Mouse (Mus musculus): ENCODE results near the gene A530064D06Rik. TPM values are rescaled to one million over a fixed set of nuclear protein-coding genes. Genes with fewer than 3 reads are reported as not detected.
"Not testable (repeated sequence)": the region's sequence is repeated elsewhere in the genome, so short reads cannot be mapped to it uniquely, and the experiment has no call there.

The A530064D06Rik gene
- 0.21 TPM in 1 of 2 replicates, not detected in the other for polyA plus RNA-seq (2015; fragmentation: Nextera tagmentation; extraction: Ambion mirVana)

DNA sequence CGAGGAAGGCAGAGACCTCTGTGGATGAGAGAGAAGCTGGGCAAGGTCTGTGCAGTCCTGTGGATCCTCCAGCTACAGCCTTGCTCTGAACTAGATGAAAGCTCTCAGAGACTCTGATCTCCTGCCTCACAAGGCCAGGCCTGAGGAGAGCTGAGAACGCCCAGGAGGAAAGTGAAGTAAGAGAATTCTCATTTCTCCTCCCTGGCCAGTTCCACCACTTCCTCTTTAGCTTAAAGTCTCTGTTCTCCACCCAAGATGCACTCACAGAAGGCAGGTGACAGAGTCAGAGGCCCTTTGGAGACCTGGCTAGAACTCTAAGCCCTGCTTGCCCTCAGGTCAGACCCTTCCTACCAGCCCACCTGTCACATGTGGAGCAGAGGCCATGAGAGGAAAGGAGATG lies at the start of gene A530064D06Rik:
Gene A530064D06Rik (minus strand): TSS at position 173 of the 400 bp plus-strand sequence.
- not testable (repeated sequence) for ATAC-seq (ENCODE audit: low FRiP score)
- WGBS, result 71% methylated on average over 2 of the region's 2 CpGs

DNA sequence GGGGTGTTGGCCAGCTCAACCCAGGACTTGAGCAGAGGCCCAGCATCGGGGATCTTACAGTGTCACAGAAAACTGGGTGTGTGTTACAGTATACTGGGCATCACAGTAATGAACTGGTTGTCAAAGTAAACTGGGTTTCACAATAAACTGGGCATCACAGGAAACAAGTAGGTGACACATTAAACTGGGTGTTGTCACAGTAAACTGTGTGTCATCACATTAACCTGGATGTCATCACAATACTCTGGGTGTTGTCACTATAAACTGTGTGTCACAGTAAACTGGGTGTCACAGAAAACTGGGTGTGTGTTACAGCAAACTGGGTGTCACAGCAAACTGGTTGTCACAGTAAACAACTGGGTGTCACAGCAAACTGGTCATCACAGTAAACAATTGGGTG lies 48.4 kb upstream of the A530064D06Rik start:
- no peaks in the 10 kb centered on the region for H3K4me1 ChIP-seq (replicated peaks)
- no peak overlapping the region for H3K27ac ChIP-seq
- H3K36me3 ChIP-seq, result no peaks in the 10 kb centered on the region
- no peak overlapping the region for H3K4me2 ChIP-seq
- no peaks in the 10 kb centered on the region for H3K9me3 ChIP-seq
- no peak overlapping the region for H3K4me3 ChIP-seq
- ATAC-seq (ENCODE audit: low FRiP score), result no peak
- no peaks in the 10 kb centered on the region for H3K27me3 ChIP-seq
- H3K9ac ChIP-seq, result no peak overlapping the region
- WGBS, result 88% methylated on average over 1 of the region's 1 CpGs

More for the DNA sequence above, at the start of gene A530064D06Rik:
- not testable (repeated sequence) for H3K27me3 ChIP-seq; H3K4me3 ChIP-seq; H3K9me3 ChIP-seq; H3K27ac ChIP-seq; H3K4me1 ChIP-seq (replicated peaks); H3K4me2 ChIP-seq; H3K36me3 ChIP-seq; H3K9ac ChIP-seq

DNA sequence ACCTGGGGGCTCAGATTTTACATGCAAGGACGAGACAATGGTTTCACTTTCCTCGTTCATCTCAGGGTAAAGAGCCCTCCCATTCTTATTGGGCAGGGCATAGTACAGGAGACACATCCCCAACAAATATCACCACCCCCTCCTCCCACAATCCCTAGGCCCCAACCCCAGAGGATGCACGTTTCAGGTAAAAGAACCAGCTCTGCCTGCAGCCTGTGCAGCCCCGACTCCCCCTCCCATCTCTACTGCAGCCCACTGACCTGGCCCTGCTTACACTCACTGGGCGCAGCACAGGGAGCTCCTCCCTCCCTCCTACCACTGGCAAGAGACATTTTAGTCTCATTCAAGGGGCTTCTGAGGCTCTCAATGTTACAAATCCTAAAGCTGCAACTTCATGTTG lies 46.4 kb upstream of the A530064D06Rik start:
- H3K9me3 ChIP-seq, result no peaks in the 10 kb centered on the region
- H3K9ac ChIP-seq, result no peak overlapping the region
- 68% methylated on average over 5 of the region's 5 CpGs for WGBS
- H3K27me3 ChIP-seq, result no peaks in the 10 kb centered on the region
- H3K27ac ChIP-seq, result no peak overlapping the region
- no peak overlapping the region for H3K4me2 ChIP-seq
- ATAC-seq (ENCODE audit: low FRiP score), result no peak
- H3K4me3 ChIP-seq, result no peak overlapping the region
- no peaks in the 10 kb centered on the region for H3K4me1 ChIP-seq (replicated peaks)
- H3K36me3 ChIP-seq, result no peaks in the 10 kb centered on the region

DNA sequence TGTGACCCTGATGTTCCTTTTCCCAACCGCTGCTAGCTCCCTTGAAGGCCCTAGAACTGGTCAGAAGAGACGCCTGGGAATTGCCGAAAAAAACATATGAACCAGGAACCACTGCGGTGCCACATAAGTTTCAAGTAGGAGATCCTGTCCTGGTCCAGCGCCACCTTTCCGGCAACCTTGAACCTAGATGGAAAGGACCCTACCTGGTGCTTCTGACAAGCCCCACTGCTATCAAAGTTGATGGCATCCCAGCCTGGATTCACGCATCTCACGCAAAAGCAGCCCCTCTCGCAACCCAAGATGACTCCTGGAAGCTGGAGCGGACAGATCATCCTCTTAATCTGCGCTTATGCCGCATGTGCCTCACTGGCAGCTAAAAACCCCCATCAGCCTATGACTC lies 45.5 kb upstream of the A530064D06Rik start:
- no peak for ATAC-seq (ENCODE audit: low FRiP score)
- 98% methylated on average over 12 of the region's 12 CpGs for WGBS

DNA sequence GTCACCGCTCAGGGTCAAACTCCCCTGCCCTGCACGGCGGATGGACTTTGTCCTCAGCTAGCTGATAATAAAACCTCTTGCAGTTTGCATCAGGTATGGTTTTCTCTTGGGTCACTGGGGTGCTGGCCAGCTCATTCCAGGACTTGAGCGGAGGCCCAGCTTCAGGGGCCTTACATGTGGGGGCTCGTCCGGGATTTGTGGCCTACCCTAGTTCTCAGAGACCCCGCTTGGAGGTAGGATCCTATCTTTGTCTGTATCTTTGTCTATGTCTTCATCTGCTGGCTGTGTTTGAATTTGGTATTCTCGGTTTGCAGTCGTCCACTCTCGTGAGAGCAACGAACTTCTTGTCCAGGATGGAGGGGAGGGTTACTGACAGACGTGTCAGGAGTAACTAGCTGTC lies 36.0 kb upstream of the A530064D06Rik start:
- H3K36me3 ChIP-seq, result no peaks in the 10 kb centered on the region
- peaks cover 14% of the 10 kb centered on the region; the same call in 1 of the 2 replicates for H3K9me3 ChIP-seq
- WGBS, result 96% methylated on average over 12 of the region's 12 CpGs
- no peaks in the 10 kb centered on the region for H3K27me3 ChIP-seq
- no peak overlapping the region for H3K9ac ChIP-seq
- no peaks in the 10 kb centered on the region for H3K4me1 ChIP-seq (replicated peaks)
- H3K4me3 ChIP-seq, result no peak overlapping the region
- H3K4me2 ChIP-seq, result no peak overlapping the region
- ATAC-seq (ENCODE audit: low FRiP score), result no peak
- no peak overlapping the region for H3K27ac ChIP-seq

More for the DNA sequence above, 45.5 kb upstream of the A530064D06Rik start:
- H3K4me3 ChIP-seq, result no peak overlapping the region
- no peaks in the 10 kb centered on the region for H3K9me3 ChIP-seq
- H3K4me2 ChIP-seq, result no peak overlapping the region
- no peaks in the 10 kb centered on the region for H3K4me1 ChIP-seq (replicated peaks)
- H3K27me3 ChIP-seq, result no peaks in the 10 kb centered on the region
- H3K36me3 ChIP-seq, result no peaks in the 10 kb centered on the region
- no peak overlapping the region for H3K9ac ChIP-seq
- H3K27ac ChIP-seq, result no peak overlapping the region

DNA sequence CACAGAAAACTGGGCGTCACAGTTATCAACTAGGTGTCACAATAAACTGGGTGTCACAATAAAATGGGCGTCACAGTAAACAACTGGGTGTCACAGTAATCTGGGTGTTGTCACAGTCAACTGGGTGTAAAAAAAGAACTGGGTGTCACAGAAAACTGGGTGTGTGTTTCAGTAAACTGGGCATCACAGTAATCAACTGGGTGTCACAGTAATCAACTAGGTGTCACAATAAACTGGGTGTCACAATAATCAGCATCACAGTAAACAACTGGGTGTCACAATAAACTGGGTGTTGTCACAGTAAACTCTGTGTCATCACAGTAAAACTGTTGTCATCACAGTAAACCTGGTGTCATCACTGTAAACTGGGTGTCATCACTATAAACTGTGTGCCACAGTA lies 25.3 kb upstream of the A530064D06Rik start:
- Histone ChIP-seq H3K9ac (no peak overlapping the region), H3K4me2 (no peak overlapping the region), H3K27ac (no peak overlapping the region), H3K27me3 (no peaks in the 10 kb centered on the region), H3K4me1 (replicated peaks) (no peaks in the 10 kb centered on the region), H3K4me3 (no peak overlapping the region), H3K9me3 (no peaks in the 10 kb centered on the region), H3K36me3 (no peaks in the 10 kb centered on the region)
- ATAC-seq (ENCODE audit: low FRiP score), result no peak
- WGBS, result 77% methylated on average over 2 of the region's 2 CpGs

DNA sequence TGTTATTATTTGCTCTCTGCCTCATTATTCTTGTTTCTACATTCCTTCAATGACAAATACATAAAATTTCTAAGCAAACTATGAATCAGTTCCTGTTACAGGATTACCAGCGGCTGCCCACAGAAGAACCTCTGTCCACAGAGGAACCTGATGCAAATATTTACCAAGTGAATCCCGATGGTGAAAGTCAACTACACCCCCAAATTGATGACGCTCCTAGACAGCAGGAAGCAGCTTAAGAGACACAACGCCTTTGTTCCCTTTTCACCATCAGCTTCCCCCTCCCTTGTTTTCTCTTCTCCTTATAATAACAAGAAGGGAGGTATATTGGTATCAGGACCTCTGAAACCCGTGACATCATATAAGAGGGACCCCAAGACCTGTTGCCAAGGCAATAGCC lies 18.2 kb upstream of the A530064D06Rik start:
- Histone ChIP-seq H3K27ac (no peak overlapping the region), H3K9ac (no peak overlapping the region), H3K36me3 (no peaks in the 10 kb centered on the region), H3K4me1 (replicated peaks) (no peaks in the 10 kb centered on the region), H3K9me3 (no peaks in the 10 kb centered on the region), H3K4me3 (no peak overlapping the region), H3K4me2 (no peak overlapping the region), H3K27me3 (no peaks in the 10 kb centered on the region)
- ATAC-seq (ENCODE audit: low FRiP score), result no peak
- 78% methylated on average over 5 of the region's 5 CpGs for WGBS

DNA sequence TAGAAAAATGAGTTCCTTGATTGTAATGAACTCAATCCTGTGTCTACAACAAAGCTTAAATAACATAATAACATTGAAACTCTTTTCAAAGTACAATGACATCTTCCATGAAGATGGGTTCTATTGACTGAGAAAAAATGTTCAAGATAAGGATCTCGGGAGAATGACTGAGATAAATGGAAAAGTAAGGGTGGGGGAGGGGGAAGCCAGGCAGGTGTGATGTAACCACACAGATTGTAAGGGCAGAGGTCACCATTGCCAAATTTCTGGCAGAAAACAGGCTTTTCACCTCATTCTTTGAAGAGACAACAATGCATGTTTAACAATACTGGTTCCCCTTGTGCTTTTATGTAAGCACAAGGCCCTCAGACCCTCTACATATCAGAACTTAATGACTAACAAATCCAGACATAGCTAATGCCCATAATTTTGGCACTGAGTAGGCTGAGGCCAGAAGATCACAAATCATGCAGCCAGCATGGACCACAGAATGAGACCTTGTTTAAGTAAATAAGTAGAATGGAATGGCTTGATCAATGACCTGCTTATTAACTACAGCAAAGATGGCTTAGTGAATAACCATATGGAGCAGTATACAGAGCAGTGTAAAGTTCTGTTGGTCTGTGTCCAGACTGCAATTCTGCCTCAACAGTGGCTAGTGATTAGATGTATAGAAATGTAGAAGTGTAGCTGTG lies 9.5 kb downstream of the A530064D06Rik start:
- Histone ChIP-seq H3K36me3 (no peaks in the 10 kb centered on the region), H3K4me3 (no peak overlapping the region), H3K27ac (no peak overlapping the region), H3K4me2 (no peak overlapping the region), H3K4me1 (replicated peaks) (no peaks in the 10 kb centered on the region), H3K9me3 (peaks cover 10% of the 10 kb centered on the region; the same call in 1 of the 2 replicates), H3K9ac (no peak overlapping the region), H3K27me3 (no peaks in the 10 kb centered on the region)
- 56% methylated on average over 1 of the region's 1 CpGs for WGBS
- no peak for ATAC-seq (ENCODE audit: low FRiP score)

DNA sequence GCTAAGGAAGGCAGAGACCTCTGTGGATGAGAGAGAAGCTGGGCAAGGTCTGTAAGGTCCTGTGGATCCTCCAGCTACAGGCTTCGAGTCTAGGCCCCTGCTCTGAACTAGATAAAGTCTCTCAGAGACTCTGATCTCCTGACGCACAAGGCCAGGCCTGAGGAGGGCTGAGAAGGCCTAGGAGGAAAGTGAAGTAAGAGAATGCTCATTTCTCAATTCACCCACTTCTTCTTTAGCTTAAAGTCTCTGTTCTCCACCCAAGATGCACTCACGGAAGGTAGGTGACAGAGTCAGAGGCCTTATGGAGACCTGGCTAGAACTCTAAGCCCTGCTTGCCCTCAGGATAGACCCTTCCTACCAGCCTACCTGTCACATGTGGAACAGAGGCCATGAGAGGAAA lies 21.0 kb downstream of the A530064D06Rik start, which contains the start of gene 9830107B12Rik:
Gene 9830107B12Rik (minus strand): TSS at position 149 of the 400 bp plus-strand sequence.
- Histone ChIP-seq H3K9ac (no peak within 1 kb of the TSS), H3K4me3 (no peak within 1 kb of the TSS), H3K36me3 (no peaks in the 10 kb centered on the region), H3K27ac (no peak within 1 kb of the TSS), H3K4me2 (no peak within 1 kb of the TSS), H3K27me3 (0 out of 2 replicates have a peak, but pooled peaks cover 2% of the 10 kb centered on the region), H3K9me3 (0 out of 2 replicates have a peak, but pooled peaks cover 7% of the 10 kb centered on the region), H3K4me1 (replicated peaks) (no peaks in the 10 kb centered on the region)
- ATAC-seq (ENCODE audit: low FRiP score), result no peak
- 80% methylated on average over 3 of the region's 3 CpGs for WGBS

DNA sequence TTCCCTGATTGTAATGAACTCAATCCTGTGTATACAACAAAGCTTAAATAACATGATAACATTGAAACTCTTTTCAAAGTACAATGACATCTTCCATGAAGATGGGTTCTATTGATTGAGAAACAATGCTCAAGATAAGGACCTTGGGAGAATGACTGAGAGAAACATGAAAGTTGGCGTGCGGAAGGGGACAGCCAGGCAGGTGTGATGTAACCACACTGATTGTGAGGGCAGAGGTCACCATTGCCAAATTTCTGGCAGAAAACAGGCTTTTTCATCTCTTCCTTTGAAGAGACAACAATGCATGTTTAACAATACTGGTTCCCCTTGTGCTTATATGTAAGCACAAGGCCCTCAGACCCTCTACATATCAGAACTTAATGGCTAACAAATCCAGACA lies 34.3 kb downstream of the A530064D06Rik start:
- no peaks in the 10 kb centered on the region for H3K36me3 ChIP-seq
- no peaks in the 10 kb centered on the region for H3K27me3 ChIP-seq
- H3K9me3 ChIP-seq, result no peaks in the 10 kb centered on the region
- H3K9ac ChIP-seq, result no peak overlapping the region
- H3K27ac ChIP-seq, result no peak overlapping the region
- H3K4me1 ChIP-seq (replicated peaks), result no peaks in the 10 kb centered on the region
- H3K4me3 ChIP-seq, result no peak overlapping the region
- H3K4me2 ChIP-seq, result no peak overlapping the region
- no peak for ATAC-seq (ENCODE audit: low FRiP score)
- 90% methylated on average over 2 of the region's 2 CpGs for WGBS

DNA sequence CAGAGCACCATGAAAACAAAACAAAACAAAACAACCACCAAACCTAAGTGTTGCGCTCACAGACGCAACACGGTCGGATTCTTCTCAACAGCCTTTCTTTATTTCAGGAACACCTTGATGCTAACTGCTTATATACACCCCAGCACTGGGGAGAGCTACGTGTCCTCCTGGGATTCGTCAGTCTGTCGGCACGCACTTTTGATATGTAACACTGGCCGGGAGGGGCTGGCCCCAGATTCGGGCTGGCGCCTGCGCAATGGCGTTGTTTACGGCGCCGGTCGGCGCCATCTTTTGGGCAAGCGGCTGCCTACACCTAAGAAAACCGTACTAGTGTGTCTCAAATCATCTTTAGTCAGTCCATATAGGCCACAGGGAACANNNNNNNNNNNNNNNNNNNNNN lies 46.6 kb downstream of the A530064D06Rik start:
- no peaks in the 10 kb centered on the region for H3K27me3 ChIP-seq
- H3K27ac ChIP-seq, result no peak overlapping the region
- peaks cover 6% of the 10 kb centered on the region; the same call in 1 of the 2 replicates for H3K9me3 ChIP-seq
- no peak for ATAC-seq (ENCODE audit: low FRiP score)
- H3K4me2 ChIP-seq, result no peak overlapping the region
- H3K9ac ChIP-seq, result no peak overlapping the region
- H3K4me3 ChIP-seq, result no peak overlapping the region
- WGBS, result 93% methylated on average over 20 of the region's 20 CpGs
- H3K4me1 ChIP-seq (replicated peaks), result no peaks in the 10 kb centered on the region
- no peaks in the 10 kb centered on the region for H3K36me3 ChIP-seq

DNA sequence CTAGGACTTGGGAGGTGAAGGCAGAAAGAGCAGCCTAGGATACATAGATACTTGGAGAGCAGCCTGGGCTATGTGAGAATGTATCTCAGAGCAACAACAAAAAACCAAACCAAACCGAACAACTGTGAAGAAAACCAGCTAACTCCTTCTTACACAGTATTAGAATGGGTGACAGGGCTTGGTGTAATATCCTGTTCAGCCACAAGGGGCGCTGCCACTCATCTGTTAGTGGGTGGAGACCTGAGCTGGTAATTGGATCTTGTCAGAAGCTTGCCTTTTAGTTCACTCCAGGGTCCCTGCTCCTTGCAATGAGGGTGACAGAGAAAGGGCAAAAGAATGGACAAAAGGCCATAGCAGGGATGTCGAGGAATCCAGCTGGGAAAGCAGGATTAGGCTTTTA lies 47.4 kb downstream of the A530064D06Rik start:
- no peak overlapping the region for H3K9ac ChIP-seq
- H3K4me3 ChIP-seq, result no peak overlapping the region
- WGBS, result 26% methylated on average over 3 of the region's 3 CpGs
- no peaks in the 10 kb centered on the region for H3K27me3 ChIP-seq
- no peaks in the 10 kb centered on the region for H3K36me3 ChIP-seq
- ATAC-seq (ENCODE audit: low FRiP score), result no peak
- H3K4me2 ChIP-seq, result no peak overlapping the region
- H3K4me1 ChIP-seq (replicated peaks), result no peaks in the 10 kb centered on the region
- peaks cover 6% of the 10 kb centered on the region; the same call in 1 of the 2 replicates for H3K9me3 ChIP-seq
- H3K27ac ChIP-seq, result no peak overlapping the region

DNA sequence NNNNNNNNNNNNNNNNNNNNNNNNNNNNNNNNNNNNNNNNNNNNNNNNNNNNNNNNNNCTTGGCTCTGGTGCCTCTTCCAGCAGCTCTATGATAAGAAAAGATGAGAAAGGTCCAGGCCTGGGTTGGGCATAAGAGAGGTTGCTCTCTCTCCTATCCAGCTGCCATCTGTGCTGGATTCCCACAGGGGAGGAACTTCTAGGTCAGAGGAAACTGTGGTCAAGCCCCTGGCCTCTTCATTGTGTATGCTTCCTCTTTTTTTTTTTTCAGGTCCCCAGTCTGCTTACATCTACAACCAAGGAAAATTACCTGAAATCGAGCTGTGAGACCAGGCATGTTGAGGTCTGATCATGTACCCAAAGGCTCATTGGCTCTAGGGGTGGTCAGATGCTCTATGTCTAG lies 48.5 kb downstream of the A530064D06Rik start:
- no peak for ATAC-seq (ENCODE audit: low FRiP score)
- H3K9me3 ChIP-seq, result peaks cover 10% of the 10 kb centered on the region
- no peak overlapping the region for H3K4me2 ChIP-seq
- H3K36me3 ChIP-seq, result no peaks in the 10 kb centered on the region
- H3K4me3 ChIP-seq, result no peak overlapping the region
- no peaks in the 10 kb centered on the region for H3K4me1 ChIP-seq (replicated peaks)
- no peaks in the 10 kb centered on the region for H3K27me3 ChIP-seq
- no peak overlapping the region for H3K9ac ChIP-seq
- no peak overlapping the region for H3K27ac ChIP-seq
- 70% methylated on average over 1 of the region's 1 CpGs for WGBS

All from hindbrain, embryonic 13.5 days (tissue).